8 mouse cellular contexts compared by ENCODE assay signal in genomic region chr11:99039782-99040181, GRCm38 (mm10). TPM values are rescaled to one million over a fixed set of nuclear protein-coding genes. Genes with fewer than 3 reads are reported as not detected.
A peak's percentile ranks its signal among the peaks of the same experiment; 100 is the strongest.
DNase-seq lines count a peak whose midpoint lies in the region; ATAC-seq and TF ChIP-seq lines count a peak whose summit lies in the region.

No protein-coding gene starts in this region.

- H3K4me2 ChIP-seq in hindbrain, embryonic 14.5 days (replicated peaks) = peak overlapping the region; percentile 100

- no peaks in the 10 kb centered on the region for H3K27me3 ChIP-seq in Patski
- no peaks in the 10 kb centered on the region for H3K27me3 ChIP-seq in hindbrain, embryonic 14.5 days (ENCODE audit: control insufficient read depth, insufficient read depth, low read length)

- H3K36me3 ChIP-seq in hindbrain, embryonic 14.5 days (replicated peaks; ENCODE audit: control insufficient read depth, insufficient read depth) = no peaks in the 10 kb centered on the region

- H3K9ac ChIP-seq in hindbrain, embryonic 14.5 days = peak overlapping the region; percentile 85

- TF ChIP-seq CTCF in Patski (IDR thresholded peaks at IDR 0.05) = peak; percentile 86

- ATAC-seq in Patski = no peak
- peak; percentile 86 for ATAC-seq in hindbrain, embryonic 14.5 days (ENCODE audit: low FRiP score)

- WGBS in hindbrain, embryonic 14.5 days = under 1% methylated on average over 15 of the region's 15 CpGs

- no peak for DNase-seq in Patski (ENCODE audit: low read depth, low spot score)
- DNase-seq in cerebellum, adult 9-11 months = peak; percentile 48
- peak; percentile 64 to 65 for DNase-seq in frontal cortex, postnatal 25 days (ENCODE audit: low spot score in 2 of 2)
- DNase-seq in hindbrain, embryonic 14.5 days (ENCODE audit: low spot score) = peak; percentile 89
- DNase-seq in layer of hippocampus, postnatal 25 days (ENCODE audit: extremely low spot score in 1 of 2, low spot score in 1 of 2) = peak; percentile 52 to 75
- peak; percentile 91 for DNase-seq in lung, postnatal 36 days
- DNase-seq in retina, embryonic 14.5 days (ENCODE audit: low spot score) = peak; percentile 96
- peak; percentile 76 to 78 for DNase-seq in thymus, postnatal 36 days

- POLR2A ChIA-PET in Patski (lab: Charles Lee) = no interaction called here

- CTCF ChIA-PET in Patski (lab: Charles Lee) = interaction anchor here (0.7 to 1.9 kb wide), 5 partner anchors 26 to 112 kb away, joined by 3 to 5 read pairs (median 3); no protein-coding TSS in a partner anchor

- H3K27ac ChIP-seq in hindbrain, embryonic 14.5 days = peak overlapping the region; percentile 85

- peaks cover 15% of the 10 kb centered on the region for H3K4me1 ChIP-seq in hindbrain, embryonic 14.5 days (replicated peaks; ENCODE audit: control insufficient read depth, insufficient read depth, low read length)

- in situ Hi-C loops in Patski (cut with MboI; ENCODE audit: low pct_unique_long_range_greater_than_20kb) = loop anchor here (5.0 kb wide), 1 partner anchor 108 kb away; no protein-coding TSS in a partner anchor

- no peaks in the 10 kb centered on the region for H3K9me3 ChIP-seq in hindbrain, embryonic 14.5 days (ENCODE audit: control insufficient read depth, low read length)

- H3K4me3 ChIP-seq in hindbrain, embryonic 14.5 days (replicated peaks; ENCODE audit: low read length) = peak overlapping the region; percentile 66

RNA-seq across cellular contexts. Expression of gene Igfbp4, which starts 1.3 kb away (rescaled TPM):
- polyA plus RNA-seq in Patski (2021) = 3.0 TPM
- polyA plus RNA-seq in hindbrain, embryonic 14.5 days (2014; fragmentation: Nextera tagmentation; extraction: Ambion mirVana) = 127 and 142 TPM in 2 replicates
- total RNA-seq in layer of hippocampus, postnatal 25 days (2021) = 10 to 100 TPM; 86.1 to 94.9 TPM

RNA-seq across cellular contexts. Expression of gene Top2a, which starts 15.8 kb away (rescaled TPM):
- 139 TPM for polyA plus RNA-seq in Patski (2021)
- polyA plus RNA-seq in hindbrain, embryonic 14.5 days (2014; fragmentation: Nextera tagmentation; extraction: Ambion mirVana) = 34.2 and 42.4 TPM in 2 replicates
- total RNA-seq in layer of hippocampus, postnatal 25 days (2021) = 1 to 10 TPM; 2.5 to 4.5 TPM

RNA-seq across cellular contexts. Expression of gene Tns4, which starts 49.3 kb away (rescaled TPM):
- polyA plus RNA-seq in Patski (2021) = not detected
- 0.20 TPM in 1 of 2 replicates, not detected in the other for polyA plus RNA-seq in hindbrain, embryonic 14.5 days (2014; fragmentation: Nextera tagmentation; extraction: Ambion mirVana)
- not detected for total RNA-seq in layer of hippocampus, postnatal 25 days (2021)

RNA-seq across cellular contexts. Expression of gene Gjd3, which starts 57.0 kb away (rescaled TPM):
- polyA plus RNA-seq in Patski (2021) = 0.19 TPM
- 0.60 and 1.4 TPM in 2 replicates for polyA plus RNA-seq in hindbrain, embryonic 14.5 days (2014; fragmentation: Nextera tagmentation; extraction: Ambion mirVana)
- total RNA-seq in layer of hippocampus, postnatal 25 days (2021) = 1 to 10 TPM; 1.5 to 2.3 TPM

Comparison
In these comparisons a context has a peak if more than half of its experiments do, and no peak if none do; other contexts are left out.
1. RNA of gene Igfbp4, which starts 1.3 kb away (polyA plus RNA-seq): 127 to 142 TPM in hindbrain, embryonic 14.5 days; 3.0 TPM in Patski (single experiment); every median in the first group is over 10 times any median in the second.